Mouse (Mus musculus) midbrain, embryonic 13.5 days (tissue): ENCODE results near the gene Sox5. TPM values are rescaled to one million over a fixed set of nuclear protein-coding genes. Genes with fewer than 3 reads are reported as not detected.
"Not testable (repeated sequence)": the region's sequence is repeated elsewhere in the genome, so short reads cannot be mapped to it uniquely, and the experiment has no call there.

Experiments
- ATAC-seq: fragments of 200-750 bp; cut with Nextera tagmentation; 2 replicates; pipeline ENCODE4 v1.8.0; 2017; ENCODE audit warnings: mild to moderate bottlenecking, moderate TSS enrichment, moderate library complexity
- H3K27ac ChIP-seq: fragments of 300-500 bp; sonication (generic); 2 replicates; pipeline ENCODE4 v1.5.1; 2015; ENCODE audit warnings: inconsistent platforms, mild to moderate bottlenecking, moderate library complexity
- H3K27me3 ChIP-seq: fragments of 300-500 bp; sonication (generic); 2 replicates; pipeline ENCODE4 v1.6.1; 2015; ENCODE audit warnings: mild to moderate bottlenecking, inconsistent platforms
- H3K36me3 ChIP-seq: fragments of 300-500 bp; sonication (generic); 2 replicates; pipeline ENCODE4 v1.6.1; 2015; ENCODE audit warnings: mild to moderate bottlenecking, inconsistent platforms
- H3K4me1 ChIP-seq: fragments of 300-500 bp; sonication (generic); replicated peaks from 2 replicates; pipeline ENCODE4 v1.6.1; 2015; ENCODE audit warnings: inconsistent platforms
- H3K4me2 ChIP-seq: fragments of 300-500 bp; sonication (generic); replicated peaks from 2 replicates; pipeline ENCODE4 v1.6.1; 2015; ENCODE audit warnings: moderate library complexity, mild to moderate bottlenecking, inconsistent platforms
- H3K4me3 ChIP-seq: fragments of 300-500 bp; sonication (generic); replicated peaks from 2 replicates; pipeline ENCODE4 v1.5.1; 2015; ENCODE audit warnings: mild to moderate bottlenecking, inconsistent platforms
- H3K9ac ChIP-seq: fragments of 300-500 bp; sonication (generic); replicated peaks from 2 replicates; pipeline ENCODE4 v1.6.1; 2015; ENCODE audit warnings: mild to moderate bottlenecking, inconsistent platforms
- H3K9me3 ChIP-seq: fragments of 300-500 bp; sonication (generic); 2 replicates; pipeline ENCODE4 v1.6.1; 2016; ENCODE audit warnings: mild to moderate bottlenecking, inconsistent platforms
- WGBS: fragments of 180-500 bp; shearing (Covaris S2); methylation state at CpG from one replicate; pipeline ENCODE4 v1.1.7; 2015; 5-methylcytosine and 5-hydroxymethylcytosine counted together
- polyA plus RNA-seq: library from polyadenylated mRNA; unstranded; fragments of >200 nt; fragmentation: Nextera tagmentation; extraction: Ambion mirVana; gene quantifications from 2 replicates; pipeline ENCODE4 v1.2.1, GENCODE M21; 2015

Sox5 gene
- polyA plus RNA-seq, 1 experiment from 2014 or later, result 52.0 TPM

DNA sequence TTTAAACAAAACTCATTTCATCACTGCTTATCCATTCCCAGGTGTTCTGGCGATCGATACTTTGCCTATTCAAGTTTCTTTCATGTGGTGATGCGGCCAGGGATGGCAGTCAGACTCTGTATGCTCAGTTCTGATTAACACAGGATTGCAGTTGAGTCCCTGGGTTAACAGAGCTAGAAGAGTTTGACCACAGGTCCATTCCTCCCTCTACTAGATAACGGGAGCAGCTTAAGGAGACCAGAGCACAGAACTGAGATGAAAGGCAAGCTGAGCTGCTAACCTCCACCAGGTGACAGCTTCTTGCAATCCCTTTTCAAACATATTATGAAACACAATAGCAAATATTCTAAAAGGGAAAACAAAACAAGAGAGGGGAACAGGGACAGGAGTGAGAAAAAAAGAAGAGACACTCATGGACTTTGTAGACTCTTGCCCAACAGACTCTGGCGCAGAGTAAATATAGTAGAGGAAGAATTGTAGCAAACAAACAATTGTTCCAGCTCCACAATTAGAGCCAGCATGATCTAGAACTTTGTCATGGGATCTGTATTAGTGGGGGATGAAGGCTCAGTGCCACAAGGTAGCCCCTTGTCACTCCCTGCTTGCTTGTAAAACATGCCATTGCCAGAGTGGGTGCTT is 580.3 kb downstream of the Sox5 start:
- H3K9ac ChIP-seq, result no peak overlapping the region
- 85% methylated on average over 5 of the region's 5 CpGs for WGBS
- H3K4me1 ChIP-seq, result peaks cover 47% of the 10 kb centered on the region
- no peaks in the 10 kb centered on the region for H3K36me3 ChIP-seq
- H3K27me3 ChIP-seq, result no peaks in the 10 kb centered on the region
- no peak overlapping the region for H3K4me2 ChIP-seq
- H3K27ac ChIP-seq, result no peak overlapping the region
- no peak for ATAC-seq
- no peak overlapping the region for H3K4me3 ChIP-seq
- H3K9me3 ChIP-seq, result no peaks in the 10 kb centered on the region

DNA sequence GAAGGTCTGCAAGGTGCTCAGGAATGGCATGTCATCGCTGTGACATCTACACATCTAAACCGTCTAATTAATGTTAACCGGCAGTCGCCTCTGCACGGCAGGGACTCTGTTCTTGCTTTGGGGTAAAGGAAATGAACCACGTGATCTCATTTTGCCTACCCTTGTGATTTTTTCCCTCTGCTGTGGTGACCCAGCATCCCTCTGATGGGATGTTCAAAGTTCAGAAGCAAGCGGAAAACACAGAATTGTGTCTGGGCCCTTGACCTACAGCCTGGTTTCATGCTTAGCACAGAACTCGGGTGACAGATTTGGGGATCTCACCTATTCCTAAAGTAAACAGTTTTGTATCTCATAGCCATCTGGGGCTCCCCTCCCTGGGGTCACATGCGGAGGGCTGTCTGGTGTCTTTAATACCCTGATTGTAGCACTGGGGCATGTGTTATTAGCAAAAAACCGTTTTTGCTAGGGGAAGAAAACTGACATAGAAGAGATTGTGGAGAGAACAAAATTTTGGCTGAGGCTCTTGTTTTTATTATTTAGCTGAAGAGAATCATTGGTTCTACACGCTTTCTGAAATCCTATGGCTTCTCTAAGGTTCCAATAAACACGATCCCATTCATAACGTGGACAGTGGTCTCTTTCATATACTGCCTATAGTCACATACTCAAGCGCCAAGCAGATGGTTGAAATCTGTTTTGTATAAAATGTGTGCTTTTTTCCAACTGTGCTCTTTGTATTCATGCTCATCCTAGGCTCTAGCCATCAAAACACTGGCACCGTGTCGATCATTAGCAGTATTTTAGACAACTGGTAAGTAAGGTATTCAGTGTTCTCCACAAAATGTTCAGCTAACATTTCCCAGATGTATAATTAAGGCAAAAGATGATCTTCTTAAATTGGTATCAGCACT is 584.3 kb downstream of the Sox5 start:
- ATAC-seq, result no peak
- Histone ChIP-seq H3K4me3 (no peak overlapping the region), H3K27ac (no peak overlapping the region), H3K9me3 (0 out of 2 replicates have a peak, but pooled peaks cover under 1% of the 10 kb centered on the region), H3K9ac (no peak overlapping the region), H3K27me3 (no peaks in the 10 kb centered on the region), H3K36me3 (no peaks in the 10 kb centered on the region), H3K4me1 (peaks cover 16% of the 10 kb centered on the region), H3K4me2 (no peak overlapping the region)
- 66% methylated on average over 16 of the region's 16 CpGs for WGBS

DNA sequence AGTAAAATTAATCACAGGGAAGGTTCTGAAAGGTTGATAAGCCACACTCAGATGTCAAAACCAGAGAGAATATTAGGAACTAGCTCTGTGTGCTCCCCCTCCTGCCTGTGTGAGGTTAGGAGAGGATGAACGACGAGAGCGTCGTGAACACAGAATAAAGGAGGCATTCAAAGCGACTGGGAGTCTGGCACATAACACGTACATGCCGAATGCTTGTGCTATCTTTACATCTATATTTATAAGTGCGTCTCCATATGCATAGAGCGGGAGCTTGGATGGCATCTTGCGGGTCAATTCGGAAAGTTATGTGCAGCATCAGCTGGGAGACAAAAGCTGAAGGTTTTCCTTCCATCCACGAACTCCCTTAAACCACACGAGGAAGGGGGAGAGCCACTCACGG is 585.8 kb downstream of the Sox5 start:
- H3K9me3 ChIP-seq, result peaks cover 13% of the 10 kb centered on the region; the same call in 1 of the 2 replicates
- H3K4me3 ChIP-seq, result no peak overlapping the region
- WGBS, result 80% methylated on average over 14 of the region's 14 CpGs
- H3K4me2 ChIP-seq, result no peak overlapping the region
- H3K36me3 ChIP-seq, result peaks cover under 1% of the 10 kb centered on the region; the same call in 1 of the 2 replicates
- no peak for ATAC-seq
- H3K27me3 ChIP-seq, result no peaks in the 10 kb centered on the region
- H3K9ac ChIP-seq, result no peak overlapping the region
- H3K4me1 ChIP-seq, result peaks cover 10% of the 10 kb centered on the region
- no peak overlapping the region for H3K27ac ChIP-seq

DNA sequence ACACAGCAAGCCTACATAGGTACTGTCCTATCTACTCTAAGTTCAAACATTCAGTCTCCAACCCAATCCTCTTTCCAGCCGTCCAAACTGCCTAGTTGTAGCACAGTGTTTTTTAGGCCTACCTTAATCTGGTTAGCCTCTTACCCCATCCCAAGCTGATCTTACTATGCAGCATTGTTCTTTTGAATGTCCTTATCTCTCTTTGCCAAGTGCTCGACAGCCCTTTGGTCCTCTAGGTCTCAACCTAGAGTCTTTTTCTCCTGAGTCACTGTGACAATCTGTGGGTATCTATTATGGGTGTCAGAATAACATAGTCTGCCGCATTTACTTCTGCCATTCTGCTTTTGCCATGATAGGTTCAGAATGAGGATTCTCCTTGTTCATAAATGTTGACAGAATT is 598.7 kb downstream of the Sox5 start:
- H3K4me3 ChIP-seq, result no peak overlapping the region
- no peak overlapping the region for H3K9ac ChIP-seq
- WGBS, result 84% methylated on average over 3 of the region's 3 CpGs
- H3K36me3 ChIP-seq, result no peaks in the 10 kb centered on the region
- no peak overlapping the region for H3K27ac ChIP-seq
- H3K27me3 ChIP-seq, result no peaks in the 10 kb centered on the region
- H3K9me3 ChIP-seq, result no peaks in the 10 kb centered on the region
- H3K4me1 ChIP-seq, result peaks cover 20% of the 10 kb centered on the region
- no peak overlapping the region for H3K4me2 ChIP-seq
- ATAC-seq, result no peak

DNA sequence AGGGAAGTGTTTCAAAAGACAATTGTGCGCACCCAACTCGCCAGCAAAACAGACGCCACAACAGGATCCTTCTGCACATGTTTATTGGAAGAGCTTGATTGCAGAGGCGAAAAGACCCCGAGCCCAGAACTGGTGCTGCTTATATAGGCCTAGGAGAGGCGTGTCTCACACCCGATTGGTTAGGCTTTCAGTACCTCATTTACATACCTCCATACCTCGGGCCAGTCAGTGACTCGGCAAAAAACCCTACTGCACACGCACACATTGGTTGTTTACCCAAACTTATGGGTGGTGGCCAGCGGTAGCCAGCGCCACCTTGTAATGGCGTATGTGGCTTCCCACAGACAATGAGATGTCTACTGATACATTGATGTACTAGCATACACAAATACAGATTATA is 599.3 kb downstream of the Sox5 start:
- whole genome bisulfite sequencing, result 93% methylated on average over 13 of the region's 13 CpGs
- ATAC-seq, H3K4me2 ChIP-seq, H3K9ac ChIP-seq, H3K36me3 ChIP-seq, H3K9me3 ChIP-seq, H3K4me3 ChIP-seq, H3K27ac ChIP-seq, H3K27me3 ChIP-seq: not testable (repeated sequence)
- H3K4me1 ChIP-seq, result peaks cover 20% of the 10 kb centered on the region

DNA sequence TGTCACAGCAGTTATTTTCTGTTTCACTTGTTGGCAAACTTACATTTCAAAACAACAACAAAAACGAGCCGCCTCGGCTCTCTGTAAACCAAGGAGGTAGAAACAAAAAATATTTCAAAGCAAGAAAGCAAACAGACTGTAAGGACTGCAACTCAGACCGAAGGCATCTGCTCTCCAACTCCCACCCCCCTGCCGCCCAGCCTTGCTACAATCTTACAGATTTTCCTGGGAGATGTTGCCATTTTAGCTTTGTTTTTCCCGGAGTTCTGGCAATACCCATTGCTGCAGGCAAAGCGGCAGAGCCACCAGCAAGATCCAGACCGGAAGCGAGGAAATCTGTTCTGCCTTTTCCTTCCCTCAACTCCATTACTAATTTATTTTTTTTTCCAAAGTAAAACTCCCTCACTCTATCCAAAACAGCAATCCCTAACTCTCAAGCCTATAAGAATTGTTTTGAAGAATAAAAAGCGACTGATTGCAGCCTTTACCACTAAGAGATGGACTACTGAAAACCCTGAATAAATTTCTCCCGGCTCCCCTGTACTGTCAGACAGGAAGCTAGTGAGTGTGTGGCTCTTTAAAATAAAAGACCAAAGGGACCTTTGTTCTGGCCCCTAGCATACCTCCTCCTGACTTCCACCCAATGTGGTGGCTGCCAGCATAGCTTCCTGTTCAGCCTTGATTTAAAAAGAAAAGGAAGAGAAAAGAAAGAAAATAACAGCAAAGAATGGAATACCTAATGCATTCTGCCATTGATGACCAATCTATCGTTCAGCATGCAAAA is 600.5 kb downstream of the Sox5 start:
- H3K36me3 ChIP-seq, result no peaks in the 10 kb centered on the region
- peak overlapping the region; percentile 35 for H3K4me2 ChIP-seq
- H3K9ac ChIP-seq, result peak overlapping the region; percentile 42; the same call in 1 of the 2 replicates
- no peaks in the 10 kb centered on the region for H3K9me3 ChIP-seq
- ATAC-seq, result no peak
- no peaks in the 10 kb centered on the region for H3K27me3 ChIP-seq
- peak overlapping the region; percentile 18; the same call in 1 of the 2 replicates for H3K4me3 ChIP-seq
- H3K4me1 ChIP-seq, result peaks cover 20% of the 10 kb centered on the region
- peak overlapping the region; percentile 54 for H3K27ac ChIP-seq
- 47% methylated on average over 12 of the region's 12 CpGs for WGBS

DNA sequence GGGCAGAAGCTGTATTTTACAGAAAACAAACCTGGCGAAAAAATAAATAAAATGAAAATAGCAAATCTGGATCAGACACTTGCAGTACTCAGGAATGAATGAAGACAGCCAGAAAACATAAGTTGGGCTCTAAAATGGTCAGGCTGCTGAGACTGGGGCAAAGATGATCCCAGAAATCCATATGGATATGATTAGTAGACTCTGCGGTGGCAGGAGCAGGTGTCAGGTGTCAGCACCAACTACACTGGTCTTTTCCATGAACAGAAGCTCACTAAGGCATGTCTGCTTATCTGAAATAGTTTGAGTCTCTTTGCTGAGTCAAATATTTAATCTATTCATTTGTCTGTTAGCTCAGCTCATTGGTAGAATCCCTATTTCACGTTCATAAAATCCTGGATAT is 602.7 kb downstream of the Sox5 start:
- Histone ChIP-seq H3K36me3 (no peaks in the 10 kb centered on the region), H3K4me3 (no peak overlapping the region), H3K9ac (no peak overlapping the region), H3K9me3 (no peaks in the 10 kb centered on the region), H3K4me1 (peaks cover 18% of the 10 kb centered on the region), H3K27ac (no peak overlapping the region), H3K4me2 (no peak overlapping the region), H3K27me3 (no peaks in the 10 kb centered on the region)
- no peak for ATAC-seq
- 84% methylated on average over 3 of the region's 3 CpGs for WGBS

DNA sequence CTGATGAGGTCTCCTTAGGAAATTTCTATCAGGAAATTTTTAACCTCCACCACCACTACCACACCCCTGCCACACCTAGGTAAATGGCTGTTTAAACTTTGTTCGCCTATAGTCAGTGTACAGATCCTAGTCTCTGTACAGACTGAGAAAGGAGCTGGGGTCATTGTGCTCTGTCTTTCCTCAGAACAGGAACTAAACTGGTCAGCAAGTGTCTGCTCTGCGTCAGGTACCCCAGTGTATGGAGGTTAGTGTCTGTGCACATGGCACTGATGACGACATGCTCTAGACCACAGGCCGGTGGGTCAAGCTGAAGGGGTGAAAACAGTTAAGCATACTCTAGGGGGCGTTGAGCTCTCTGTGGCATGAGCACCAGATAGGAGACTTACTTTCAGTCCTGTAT is 605.1 kb downstream of the Sox5 start:
- H3K4me2 ChIP-seq, result no peak overlapping the region
- no peaks in the 10 kb centered on the region for H3K27me3 ChIP-seq
- no peaks in the 10 kb centered on the region for H3K9me3 ChIP-seq
- 93% methylated on average over 5 of the region's 5 CpGs for WGBS
- no peak for ATAC-seq
- no peak overlapping the region for H3K9ac ChIP-seq
- no peak overlapping the region for H3K27ac ChIP-seq
- H3K4me3 ChIP-seq, result no peak overlapping the region
- H3K36me3 ChIP-seq, result no peaks in the 10 kb centered on the region
- peaks cover 19% of the 10 kb centered on the region for H3K4me1 ChIP-seq

DNA sequence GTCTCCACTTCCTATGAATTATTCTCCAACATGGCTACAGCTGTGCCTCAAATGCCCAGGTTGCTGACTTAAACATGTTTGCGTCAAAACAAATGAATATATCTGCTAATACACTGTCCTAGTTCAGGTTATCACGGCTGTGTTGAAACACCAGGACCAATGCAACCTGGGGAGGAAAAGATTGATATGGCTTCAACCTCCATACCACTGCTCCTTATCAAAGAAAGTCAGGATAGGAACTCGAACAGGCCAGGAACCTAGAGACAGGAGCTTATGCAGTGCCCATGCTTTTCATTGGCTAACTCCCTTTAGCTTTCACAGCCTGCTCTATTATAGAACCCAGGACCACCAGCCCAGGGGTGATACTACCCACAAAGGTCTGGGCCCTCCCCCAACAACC is 606.2 kb downstream of the Sox5 start:
- H3K9me3 ChIP-seq, result no peaks in the 10 kb centered on the region
- WGBS, result 92% methylated on average over 3 of the region's 3 CpGs

DNA sequence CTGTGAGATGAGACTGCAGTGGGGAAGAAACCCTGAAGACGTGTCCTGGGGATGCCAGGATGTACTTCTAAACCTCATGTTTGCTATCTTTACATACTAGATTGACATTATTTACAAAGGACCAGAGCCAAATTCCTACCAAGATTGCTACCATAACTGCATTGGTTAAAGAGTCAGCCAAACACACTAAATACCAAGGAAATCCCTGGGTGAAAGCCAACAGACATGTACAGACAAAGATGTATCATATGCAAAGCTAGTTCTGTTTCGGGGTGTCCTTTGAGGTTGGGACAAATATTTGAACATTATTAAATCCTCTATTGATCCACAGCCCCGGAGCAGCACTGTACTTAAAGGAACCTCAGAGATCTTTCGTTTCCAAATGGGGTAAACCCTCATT is 611.2 kb downstream of the Sox5 start:
- no peaks in the 10 kb centered on the region for H3K9me3 ChIP-seq
- WGBS, result 64% methylated on average over 4 of the region's 4 CpGs
- H3K27me3 ChIP-seq, result no peaks in the 10 kb centered on the region

More for the DNA sequence above, 606.2 kb downstream of the Sox5 start:
- Histone ChIP-seq H3K9ac (no peak overlapping the region), H3K4me1 (peaks cover 10% of the 10 kb centered on the region; the same call in 1 of the 2 replicates), H3K36me3 (no peaks in the 10 kb centered on the region), H3K27me3 (no peaks in the 10 kb centered on the region), H3K4me2 (no peak overlapping the region), H3K4me3 (no peak overlapping the region), H3K27ac (no peak overlapping the region)
- ATAC-seq, result no peak

DNA sequence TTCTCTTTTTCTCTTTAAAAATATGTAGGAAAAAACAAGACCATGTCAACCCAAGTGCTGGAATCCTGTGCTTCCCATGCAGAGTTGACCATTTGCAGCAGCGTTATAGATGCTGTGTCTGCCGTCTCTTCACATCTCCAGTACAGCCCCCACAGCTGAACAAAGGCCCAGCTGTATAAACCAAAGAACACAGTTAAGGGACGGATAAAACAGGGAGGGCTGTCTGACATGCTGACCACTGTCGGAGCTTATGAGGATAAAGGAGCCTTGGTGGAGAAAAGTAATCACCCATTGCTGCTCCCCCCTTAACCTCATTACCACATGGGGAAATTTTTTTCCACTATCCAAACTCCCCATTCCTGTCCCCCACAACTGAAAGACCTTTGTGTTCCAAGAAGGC is 612.0 kb downstream of the Sox5 start:
- Histone ChIP-seq H3K27ac (no peak overlapping the region), H3K9ac (no peak overlapping the region), H3K4me2 (no peak overlapping the region), H3K36me3 (no peaks in the 10 kb centered on the region), H3K4me1 (peaks cover 41% of the 10 kb centered on the region), H3K9me3 (no peaks in the 10 kb centered on the region), H3K27me3 (no peaks in the 10 kb centered on the region), H3K4me3 (no peak overlapping the region)
- ATAC-seq, result 0 out of 2 replicates have a peak, but pooled peaks have one; percentile 32
- WGBS, result 12% methylated on average over 4 of the region's 4 CpGs

More for the DNA sequence above, 611.2 kb downstream of the Sox5 start:
- Histone ChIP-seq H3K9ac (no peak overlapping the region), H3K27ac (no peak overlapping the region), H3K36me3 (no peaks in the 10 kb centered on the region), H3K4me3 (no peak overlapping the region), H3K4me2 (no peak overlapping the region), H3K4me1 (peaks cover 40% of the 10 kb centered on the region)
- ATAC-seq, result no peak
